Mouse (Mus musculus): ENCODE results near the gene Krt39.

- no peak for TF ChIP-seq POLR2A (IDR thresholded peaks at IDR 0.05; ENCODE audit: extremely low read depth, insufficient read depth, low read length)
- no peak for TF ChIP-seq CTCF (IDR thresholded peaks at IDR 0.05; ENCODE audit: extremely low read depth, insufficient read depth, low read length)
Observed at GRCm38 (mm10) chr11:99474981-99475380, 46.2 kb downstream of the Krt39 start.

Measured in cortical plate, adult 2 months (tissue).